Mouse (Mus musculus): Measurements from ENCODE around the gene Sept1.

GRCm38 (mm10) chr7:127281114-127281513 is 48.2 kb upstream of the Sept1 start:
- TF ChIP-seq CTCF (IDR thresholded peaks at IDR 0.05; ENCODE audit: low read depth, low read length) (no peak), POLR2A (IDR thresholded peaks at IDR 0.05; ENCODE audit: extremely low read depth, insufficient read depth, low read length) (no peak)

Data from liver, adult 2 months (tissue).